23 mouse cellular contexts compared by ENCODE assay signal in the genomic region with DNA sequence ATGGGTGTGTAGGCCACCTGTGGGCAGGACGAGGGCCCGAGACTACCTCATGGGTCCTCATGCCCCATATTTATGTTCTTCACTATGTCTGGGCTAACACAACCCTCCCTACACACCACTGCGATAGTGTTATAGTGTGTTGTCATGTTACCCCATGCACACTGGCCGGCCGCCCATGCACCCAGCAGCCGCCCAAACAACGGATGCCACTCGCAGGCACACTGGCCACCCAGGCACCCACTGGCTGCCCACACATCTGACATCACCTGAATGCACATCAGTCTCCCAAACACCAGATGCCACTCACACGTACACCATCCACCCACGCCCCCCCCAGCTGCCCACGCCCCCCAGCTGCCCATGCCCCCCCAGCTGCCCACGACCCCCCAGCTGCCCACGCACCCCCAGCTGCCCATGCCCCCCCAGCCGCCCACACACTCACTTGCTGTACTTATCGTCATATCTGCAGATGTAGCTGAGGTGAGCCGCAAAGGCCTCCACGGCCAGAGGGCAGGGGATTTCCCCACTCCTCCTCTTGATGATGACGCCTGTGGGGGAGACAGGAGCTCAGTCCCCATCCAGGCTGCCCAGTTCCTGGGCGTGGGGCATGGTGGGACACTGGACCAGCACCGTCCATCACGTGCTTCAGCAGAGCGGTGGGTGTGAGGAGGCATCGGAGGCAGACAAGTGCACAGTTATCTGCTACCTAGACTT.
DNase-seq lines count a peak whose midpoint lies in the region; ATAC-seq and TF ChIP-seq lines count a peak whose summit lies in the region.
"Had no signal": no experiment of that assay in that cellular context is flagged by ENCODE, and none has a peak within 500 bp of the region (broad histone marks: within the 10 kb centered on the region; RNA-seq: fewer than 3 reads in every experiment).

No protein-coding gene starts in this region.

- no peak for TF ChIP-seq CTCF in layer of hippocampus, adult 2 months (conservative IDR thresholded peaks at IDR 0.05)
- TF ChIP-seq CTCF in hindbrain, postnatal 0 days (IDR thresholded peaks at IDR 0.05; ENCODE audit: low read depth): no peak

- ATAC-seq in activated CD4-positive, CD25-positive, alpha-beta regulatory T cell, adult 4 months: peak; percentile 55
- no peak for ATAC-seq in hindbrain, postnatal 0 days
- ATAC-seq: forebrain, embryonic 15.5 days; Patski had no signal

- H3K27me3 ChIP-seq in hindbrain, postnatal 0 days (ENCODE audit: insufficient read depth, low read length): no peaks in the 10 kb centered on the region
- H3K27me3 ChIP-seq: embryonic facial prominence, embryonic 15.5 days; forebrain, embryonic 15.5 days; heart, embryonic 15.5 days; Patski had no signal

- no peak overlapping the region for H3K4me3 ChIP-seq in layer of hippocampus, adult 2 months
- H3K4me3 ChIP-seq in hindbrain, postnatal 0 days (ENCODE audit: low read length): no peak overlapping the region
- H3K4me3 ChIP-seq: embryonic facial prominence, embryonic 15.5 days; erythroblast, embryonic 14.5 days; forebrain, embryonic 10.5 days; forebrain, embryonic 15.5 days; heart, embryonic 15.5 days; hindbrain, embryonic 10.5 days had no signal

- H3K4me1 ChIP-seq in hindbrain, postnatal 0 days (ENCODE audit: insufficient read depth, low read length): no peaks in the 10 kb centered on the region; the same call in 1 of the 2 replicates
- H3K4me1 ChIP-seq: embryonic facial prominence, embryonic 15.5 days; forebrain, embryonic 10.5 days; forebrain, embryonic 15.5 days; hindbrain, embryonic 10.5 days had no signal

- no peaks in the 10 kb centered on the region for H3K9me3 ChIP-seq in hindbrain, postnatal 0 days (ENCODE audit: low read length)
- H3K9me3 ChIP-seq: embryonic facial prominence, embryonic 15.5 days; forebrain, embryonic 10.5 days; forebrain, embryonic 15.5 days; heart, embryonic 15.5 days; hindbrain, embryonic 10.5 days had no signal

- H3K27ac ChIP-seq in layer of hippocampus, adult 2 months: peak overlapping the region; percentile 59
- H3K27ac ChIP-seq in hindbrain, postnatal 0 days: no peak overlapping the region
- H3K27ac ChIP-seq: embryonic facial prominence, embryonic 15.5 days; forebrain, embryonic 10.5 days; forebrain, embryonic 15.5 days; heart, embryonic 15.5 days; hindbrain, embryonic 10.5 days; hindbrain, embryonic 14.5 days had no signal

- H3K9ac ChIP-seq in hindbrain, postnatal 0 days (replicated peaks; ENCODE audit: low read length): no peak overlapping the region
- H3K9ac ChIP-seq: embryonic facial prominence, embryonic 15.5 days; forebrain, embryonic 15.5 days; heart, embryonic 15.5 days; hindbrain, embryonic 14.5 days had no signal

- peaks cover 18% of the 10 kb centered on the region; the same call in 1 of the 2 replicates for H3K36me3 ChIP-seq in hindbrain, postnatal 0 days (ENCODE audit: insufficient read depth, low read length)
- H3K36me3 ChIP-seq: embryonic facial prominence, embryonic 15.5 days; forebrain, embryonic 10.5 days; forebrain, embryonic 15.5 days; heart, embryonic 15.5 days had no signal

- no peak for DNase-seq in layer of hippocampus, adult 2 months (ENCODE audit: low spot score in 2 of 2)
- no peak for DNase-seq in layer of hippocampus, postnatal 10 days (ENCODE audit: low spot score in 2 of 2)
- DNase-seq in right cerebral cortex, postnatal 14 days: peak; percentile 19
- no peak for DNase-seq in right cerebral cortex, postnatal 4 days
- no peak for DNase-seq in hindbrain, postnatal 0 days (ENCODE audit: low spot score)
- DNase-seq in heart, postnatal 14 days: no peak
- DNase-seq: adrenal gland, adult 2 months; adrenal gland, postnatal 25 days; cerebellum, adult 18-20 months; cerebellum, postnatal 14 days; embryo, embryonic 11 days; gastrocnemius, postnatal 36 days; heart, adult 11 months had no signal

- 89% methylated on average over 23 of the region's 23 CpGs for WGBS in hindbrain, postnatal 0 days

- no peak overlapping the region for H3K4me2 ChIP-seq in hindbrain, postnatal 0 days (ENCODE audit: low read depth, low read length)
- H3K4me2 ChIP-seq: embryonic facial prominence, embryonic 15.5 days; forebrain, embryonic 15.5 days; heart, embryonic 11.5 days; heart, embryonic 15.5 days; hindbrain, embryonic 14.5 days had no signal

- intact Hi-C loops in heart, postnatal 14 days (cut with DNase I): no loop called here
